Mouse (Mus musculus) bone marrow macrophage, adult 2 months (primary cell): ENCODE results near the gene Ewsr1.

Experiments used
- CTCF ChIP-seq: IDR thresholded peaks from 2 replicates; pipeline ENCODE4 v1.5.1; 2012; ENCODE audit warnings: low read depth, mild to moderate bottlenecking, low read length, moderate library complexity
- POLR2A ChIP-seq: IDR thresholded peaks from 2 replicates; pipeline ENCODE4 v1.6.1; 2012; ENCODE audit warnings: mild to moderate bottlenecking, low read depth, low read length, borderline replicate concordance

GRCm38 (mm10) chr11:5063561-5064281 is 35.3 kb downstream of the Ewsr1 start:
- TF ChIP-seq POLR2A, result no peak
- TF ChIP-seq CTCF, result no peak
